Mouse (Mus musculus) Muller cell, postnatal 12 days (primary cell): ENCODE results near the gene Gas2l2.

Source experiments
- DNase-seq: peaks from one replicate; pipeline ENCODE4 v3.0.0-alpha.2; 2015; ENCODE audit errors: inconsistent ontology term

Gene Gas2l2

GRCm38 (mm10) chr11:83429355-83429754, at the start of gene Gas2l2:
TSS of gene Gas2l2 (minus strand) at chr11:83429455.
- DNase-seq: no peak

- DNase-seq: no peak
Observed at GRCm38 (mm10) chr11:83473235-83474016, 44.2 kb upstream of the Gas2l2 start.

GRCm38 (mm10) chr11:83472324-83473234, 43.3 kb upstream of the Gas2l2 start, which contains the start of gene Taf15:
TSS of gene Taf15 (plus strand) at chr11:83473086.
- peak; percentile 99 for DNase-seq

GRCm38 (mm10) chr11:83471766-83472165, 42.5 kb upstream of the Gas2l2 start:
- no peak for DNase-seq

GRCm38 (mm10) chr11:83468765-83469164, 39.5 kb upstream of the Gas2l2 start:
- no peak for DNase-seq

- no peak for DNase-seq
Observed at GRCm38 (mm10) chr11:83467120-83467652, 37.9 kb upstream of the Gas2l2 start.

GRCm38 (mm10) chr11:83465976-83466375, 36.7 kb upstream of the Gas2l2 start:
- peak; percentile 73 for DNase-seq

- DNase-seq: peak; percentile 81
Observed at GRCm38 (mm10) chr11:83462711-83463244, 33.5 kb upstream of the Gas2l2 start, which contains the start of gene Mmp28. TSS of gene Mmp28 (minus strand) at chr11:83463071.

GRCm38 (mm10) chr11:83461462-83462027, 32.3 kb upstream of the Gas2l2 start:
- DNase-seq: no peak

- peak; percentile 69 for DNase-seq
Observed at GRCm38 (mm10) chr11:83457912-83458601, 28.8 kb upstream of the Gas2l2 start.

GRCm38 (mm10) chr11:83457257-83457656, 28.0 kb upstream of the Gas2l2 start:
- DNase-seq: no peak

GRCm38 (mm10) chr11:83455608-83456007, 26.4 kb upstream of the Gas2l2 start:
- DNase-seq: peak; percentile 67

GRCm38 (mm10) chr11:83454548-83454947, 25.3 kb upstream of the Gas2l2 start:
- DNase-seq: no peak

- DNase-seq: no peak
Observed at GRCm38 (mm10) chr11:83451281-83451680, 22.0 kb upstream of the Gas2l2 start.

GRCm38 (mm10) chr11:83450550-83450949, 21.3 kb upstream of the Gas2l2 start:
- DNase-seq: no peak

- DNase-seq: no peak
Observed at GRCm38 (mm10) chr11:83449298-83449697, 20.0 kb upstream of the Gas2l2 start.

GRCm38 (mm10) chr11:83448927-83449236, 19.6 kb upstream of the Gas2l2 start:
- no peak for DNase-seq

- DNase-seq: peak; percentile 44
Observed at GRCm38 (mm10) chr11:83448021-83448926, 19.0 kb upstream of the Gas2l2 start.

- DNase-seq: no peak
Observed at GRCm38 (mm10) chr11:83447612-83448011, 18.4 kb upstream of the Gas2l2 start.

GRCm38 (mm10) chr11:83445001-83445400, 15.7 kb upstream of the Gas2l2 start:
- no peak for DNase-seq
